Mouse (Mus musculus): ENCODE results near the gene Rab35. TPM values are rescaled to one million over a fixed set of nuclear protein-coding genes. Genes with fewer than 3 reads are reported as not detected.

The Rab35 gene
- polyA plus RNA-seq (2015; fragmentation: Nextera tagmentation; extraction: Ambion mirVana), result 16.0 and 19.4 TPM in 2 replicates

DNA sequence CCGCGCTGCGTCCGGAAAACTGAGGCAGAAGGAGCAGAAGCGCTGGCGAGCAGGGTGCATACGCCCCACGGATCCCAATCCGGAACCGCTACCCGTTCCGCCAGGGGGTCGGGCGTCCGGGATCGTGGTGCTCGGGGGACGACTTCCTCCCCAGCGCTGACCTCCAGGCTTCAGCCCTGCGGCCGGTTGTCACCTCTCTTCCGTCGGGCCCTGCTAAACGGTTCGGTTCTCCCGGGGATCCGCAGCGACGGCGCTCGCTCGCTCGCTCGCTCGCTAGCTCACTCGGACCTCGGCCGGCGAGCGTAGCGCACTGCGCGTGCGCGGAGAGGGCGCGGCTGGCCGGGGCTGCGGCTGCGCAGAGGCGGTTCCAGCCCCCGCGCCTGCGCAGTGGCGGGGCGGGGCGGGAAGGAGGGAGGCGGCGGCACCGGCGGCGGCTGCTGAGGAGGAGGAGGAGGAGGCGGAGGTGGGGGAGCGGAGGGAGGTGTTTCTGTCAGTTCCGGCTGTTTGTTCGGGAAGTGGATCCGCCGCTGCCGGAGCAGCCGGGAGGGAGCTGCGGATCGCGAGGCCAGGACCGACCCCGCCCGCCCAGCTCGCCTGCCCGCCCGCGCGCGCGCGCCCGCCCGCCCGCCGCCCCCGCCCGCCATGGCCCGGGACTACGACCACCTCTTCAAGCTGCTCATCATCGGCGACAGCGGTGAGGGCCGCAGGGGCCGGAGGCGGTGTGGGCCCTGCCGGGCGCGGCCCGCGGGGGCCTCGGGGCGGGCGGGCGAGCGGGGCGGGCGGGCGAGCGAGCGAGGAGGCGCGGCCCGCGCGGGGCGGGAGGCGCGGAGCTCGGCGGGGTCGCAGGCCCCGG is at the start of gene Rab35:
TSS of gene Rab35 (plus strand) at position 404 of the 853 bp plus-strand sequence.

Small RNA genes within 50 kb of the gene (microRNA-seq; reads per million reads assigned to microRNA genes)
- not detected for gene Mir7030 (ENCODE audit: borderline replicate concordance, insufficient number of aligned reads)

Other genes starting within 250 kb of the Rab35 start
- 7.9 and 8.3 TPM in 2 replicates for gene Msi1, start 202.3 kb upstream of the Rab35 start, polyA plus RNA-seq (2015; fragmentation: Nextera tagmentation; extraction: Ambion mirVana)
- 1.2 and 1.7 TPM in 2 replicates for gene Pla2g1b, start 165.6 kb upstream of the Rab35 start, polyA plus RNA-seq (2015; fragmentation: Nextera tagmentation; extraction: Ambion mirVana)
- gene Sirt4, start 147.2 kb upstream of the Rab35 start, polyA plus RNA-seq (2015; fragmentation: Nextera tagmentation; extraction: Ambion mirVana), result 20.8 and 33.9 TPM in 2 replicates
- 21.9 and 26.2 TPM in 2 replicates for gene Pxn, start 125.2 kb upstream of the Rab35 start, polyA plus RNA-seq (2015; fragmentation: Nextera tagmentation; extraction: Ambion mirVana)
- gene Rplp0, start 72.4 kb upstream of the Rab35 start, polyA plus RNA-seq (2015; fragmentation: Nextera tagmentation; extraction: Ambion mirVana), result 991 and 1,032 TPM in 2 replicates
- 12.0 and 17.6 TPM in 2 replicates for gene Gcn1l1, start 66.7 kb upstream of the Rab35 start, polyA plus RNA-seq (2015; fragmentation: Nextera tagmentation; extraction: Ambion mirVana)
- 12.3 and 14.0 TPM in 2 replicates for gene Bicdl1, start 99.7 kb downstream of the Rab35 start, polyA plus RNA-seq (2015; fragmentation: Nextera tagmentation; extraction: Ambion mirVana)
- 8.2 and 10.4 TPM in 2 replicates for gene Cit, start 213.4 kb downstream of the Rab35 start, polyA plus RNA-seq (2015; fragmentation: Nextera tagmentation; extraction: Ambion mirVana)

Data from adrenal gland, postnatal 0 days (tissue).